Mouse (Mus musculus): ENCODE data around the gene Gmpr. TPM values are rescaled to one million over a fixed set of nuclear protein-coding genes. Genes with fewer than 3 reads are reported as not detected.

The Gmpr gene
- polyA plus RNA-seq, 1 experiment from 2014 or later, result 31.1 TPM

DNA sequence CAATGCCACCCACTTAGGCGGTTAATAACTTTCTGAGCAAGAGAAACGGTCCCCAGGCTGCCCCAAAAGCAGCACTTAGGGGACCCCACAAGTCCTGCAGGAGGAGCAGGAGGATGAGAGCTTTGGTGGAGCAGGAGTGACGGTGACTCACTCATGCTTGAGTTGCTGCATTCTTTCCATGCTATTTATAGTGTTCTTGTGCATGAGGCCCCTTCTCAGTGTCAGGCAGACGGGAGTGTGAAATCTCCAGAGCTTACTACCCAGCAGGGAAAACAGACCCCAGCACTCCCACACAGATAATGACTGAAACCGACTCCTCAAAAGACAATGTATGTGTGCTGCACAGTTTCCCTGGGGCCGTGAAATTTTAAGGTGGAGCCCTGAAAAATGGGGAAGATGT lies 23.5 kb downstream of the Gmpr start:
- no peak overlapping the region for H3K4me3 ChIP-seq (ENCODE audit: low read length)
- peak; percentile 43 for ATAC-seq
- peaks cover 12% of the 10 kb centered on the region for H3K4me1 ChIP-seq (ENCODE audit: control insufficient read depth, insufficient read depth, low read length)
- no peaks in the 10 kb centered on the region for H3K9me3 ChIP-seq (ENCODE audit: control insufficient read depth, low read length)
- WGBS, result 24% methylated on average over 6 of the region's 6 CpGs
- H3K4me2 ChIP-seq (ENCODE audit: low read depth, low read length), result no peak overlapping the region
- H3K27ac ChIP-seq (ENCODE audit: low read length), result peak overlapping the region; percentile 67
- 0 out of 2 replicates have a peak overlapping the region, but pooled peaks have one; percentile 15 for H3K9ac ChIP-seq (ENCODE audit: low read depth, low read length)
- no peaks in the 10 kb centered on the region for H3K27me3 ChIP-seq (replicated peaks; ENCODE audit: control insufficient read depth, insufficient read depth, low read length)
- H3K36me3 ChIP-seq (ENCODE audit: control insufficient read depth, insufficient read depth, low read length), result no peaks in the 10 kb centered on the region

DNA sequence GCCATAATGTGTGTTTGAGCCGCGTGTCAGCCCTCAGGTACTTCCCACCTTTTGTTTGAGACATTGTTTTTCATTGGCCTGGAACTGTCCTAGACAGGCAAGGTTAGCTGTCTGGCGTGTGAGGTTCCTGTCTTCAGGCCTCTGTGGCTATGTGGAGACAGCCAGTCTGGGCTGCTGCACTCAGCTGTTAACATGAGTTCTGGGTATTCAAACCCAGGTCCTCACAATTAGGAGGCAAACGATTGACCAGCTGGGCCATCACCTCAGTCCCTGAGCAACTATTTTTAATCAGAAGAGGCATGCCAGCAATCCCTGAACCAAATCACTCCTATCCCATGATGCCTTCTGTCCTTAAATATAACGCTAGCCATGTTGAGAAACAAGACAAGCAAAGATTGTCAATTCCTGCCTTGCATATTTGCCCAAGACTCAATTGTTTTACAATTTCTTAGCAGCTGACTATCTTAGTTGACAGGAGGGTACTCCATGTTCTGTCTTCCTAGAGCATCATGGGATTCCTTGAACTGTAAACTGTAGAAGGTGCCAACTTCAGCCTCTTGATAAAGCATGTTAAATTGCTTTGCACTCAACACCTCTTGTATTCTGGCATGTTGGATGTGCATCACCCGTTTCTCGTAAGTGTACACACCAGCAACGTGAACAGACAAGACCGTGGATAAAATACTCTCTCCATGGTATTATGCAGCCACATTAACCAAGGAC lies 28.6 kb downstream of the Gmpr start:
- ATAC-seq, result no peak
- H3K27me3 ChIP-seq (replicated peaks; ENCODE audit: control insufficient read depth, insufficient read depth, low read length), result no peaks in the 10 kb centered on the region
- H3K4me1 ChIP-seq (ENCODE audit: control insufficient read depth, insufficient read depth, low read length), result peaks cover 4% of the 10 kb centered on the region
- no peaks in the 10 kb centered on the region for H3K36me3 ChIP-seq (ENCODE audit: control insufficient read depth, insufficient read depth, low read length)
- no peaks in the 10 kb centered on the region for H3K9me3 ChIP-seq (ENCODE audit: control insufficient read depth, low read length)
- no peak overlapping the region for H3K4me2 ChIP-seq (ENCODE audit: low read depth, low read length)
- H3K4me3 ChIP-seq (ENCODE audit: low read length), result no peak overlapping the region
- H3K27ac ChIP-seq (ENCODE audit: low read length), result no peak overlapping the region
- 86% methylated on average over 9 of the region's 9 CpGs for WGBS
- no peak overlapping the region for H3K9ac ChIP-seq (ENCODE audit: low read depth, low read length)

DNA sequence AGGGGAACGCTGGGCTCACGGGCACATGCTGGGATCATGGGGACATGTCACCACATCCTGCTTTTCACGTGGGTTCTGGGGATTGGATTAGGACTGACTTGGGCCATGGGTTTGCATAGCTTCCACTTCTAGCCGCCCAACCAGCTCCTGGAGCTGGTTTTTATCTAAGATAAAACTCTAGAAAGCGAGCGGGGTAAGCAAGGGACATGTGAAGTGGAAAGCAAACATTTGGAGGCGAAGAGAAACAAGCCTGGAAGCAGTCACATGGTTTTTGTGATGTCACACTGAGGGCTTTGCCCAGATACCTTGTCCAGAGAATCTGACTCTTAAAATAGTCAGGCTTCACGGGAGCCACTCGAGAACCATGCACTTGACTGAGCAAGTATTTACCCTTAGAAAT lies 29.9 kb downstream of the Gmpr start:
- Histone ChIP-seq H3K4me1 (ENCODE audit: control insufficient read depth, insufficient read depth, low read length) (no peaks in the 10 kb centered on the region), H3K9ac (ENCODE audit: low read depth, low read length) (no peak overlapping the region), H3K27ac (ENCODE audit: low read length) (no peak overlapping the region), H3K36me3 (ENCODE audit: control insufficient read depth, insufficient read depth, low read length) (no peaks in the 10 kb centered on the region), H3K4me3 (ENCODE audit: low read length) (no peak overlapping the region), H3K9me3 (ENCODE audit: control insufficient read depth, low read length) (no peaks in the 10 kb centered on the region), H3K27me3 (replicated peaks; ENCODE audit: control insufficient read depth, insufficient read depth, low read length) (no peaks in the 10 kb centered on the region), H3K4me2 (ENCODE audit: low read depth, low read length) (no peak overlapping the region)
- WGBS, result 73% methylated on average over 9 of the region's 9 CpGs
- ATAC-seq, result no peak

DNA sequence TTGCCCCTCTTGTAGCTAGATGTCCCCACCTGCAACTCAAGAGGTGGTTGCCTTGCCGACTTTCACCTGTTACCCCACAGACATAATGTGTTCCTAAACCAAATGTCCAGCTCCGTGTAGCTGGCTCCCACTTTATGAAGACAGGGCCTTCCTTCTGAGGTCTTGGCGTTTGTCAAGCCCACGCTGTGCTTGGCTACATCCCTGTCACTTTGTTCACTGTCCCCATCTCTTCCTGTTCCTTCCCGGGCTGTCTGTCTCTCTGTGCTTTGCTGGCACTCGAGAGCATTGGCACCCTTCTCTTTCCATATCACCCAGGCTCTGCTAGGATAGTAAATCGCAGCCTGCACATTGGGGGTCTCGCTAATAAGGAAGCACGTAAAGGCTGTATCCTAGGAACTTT lies 30.8 kb downstream of the Gmpr start:
- WGBS, result 83% methylated on average over 9 of the region's 9 CpGs
- Histone ChIP-seq H3K4me2 (ENCODE audit: low read depth, low read length) (no peak overlapping the region), H3K9me3 (ENCODE audit: control insufficient read depth, low read length) (no peaks in the 10 kb centered on the region), H3K4me3 (ENCODE audit: low read length) (no peak overlapping the region), H3K4me1 (ENCODE audit: control insufficient read depth, insufficient read depth, low read length) (no peaks in the 10 kb centered on the region), H3K9ac (ENCODE audit: low read depth, low read length) (no peak overlapping the region), H3K27ac (ENCODE audit: low read length) (no peak overlapping the region), H3K27me3 (replicated peaks; ENCODE audit: control insufficient read depth, insufficient read depth, low read length) (no peaks in the 10 kb centered on the region), H3K36me3 (ENCODE audit: control insufficient read depth, insufficient read depth, low read length) (no peaks in the 10 kb centered on the region)
- ATAC-seq, result no peak

DNA sequence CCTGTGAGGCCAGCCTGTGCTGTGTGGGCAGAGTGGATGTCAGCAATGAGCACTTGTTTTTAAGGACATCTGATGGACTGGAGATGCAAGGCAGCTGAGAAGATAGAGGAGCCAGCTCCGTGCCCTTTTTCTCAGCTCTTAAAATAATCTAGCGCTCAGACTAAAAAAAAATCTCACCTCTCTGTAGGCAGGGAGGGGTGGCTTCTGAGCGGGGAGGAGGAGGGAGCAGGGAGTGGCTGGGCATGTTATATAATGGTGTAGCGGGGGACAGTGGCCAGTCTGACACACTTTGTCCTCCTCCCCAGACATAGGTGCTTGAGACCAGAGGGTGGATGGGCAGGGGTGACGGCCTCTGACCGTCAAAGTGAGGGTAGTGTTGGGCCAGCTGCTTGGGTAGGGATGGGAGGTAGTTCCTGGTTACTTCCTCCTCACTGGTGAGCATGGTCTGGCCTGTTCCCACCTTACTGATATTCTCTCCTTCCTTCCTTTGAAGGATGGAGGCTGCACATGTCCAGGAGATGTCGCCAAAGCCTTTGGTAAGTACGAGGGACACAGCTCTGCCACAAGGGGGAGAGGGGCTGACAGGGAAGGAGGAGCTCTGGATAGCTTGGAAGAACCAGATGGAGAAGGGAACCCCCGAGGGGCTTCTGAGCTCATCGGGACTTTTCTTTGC lies 31.4 kb downstream of the Gmpr start:
- H3K36me3 ChIP-seq (ENCODE audit: control insufficient read depth, insufficient read depth, low read length), result peaks cover 2% of the 10 kb centered on the region; the same call in 1 of the 2 replicates
- H3K9ac ChIP-seq (ENCODE audit: low read depth, low read length), result peak overlapping the region; percentile 44
- H3K9me3 ChIP-seq (ENCODE audit: control insufficient read depth, low read length), result no peaks in the 10 kb centered on the region
- H3K27ac ChIP-seq (ENCODE audit: low read length), result no peak overlapping the region
- 31% methylated on average over 10 of the region's 10 CpGs for WGBS
- peak overlapping the region; percentile 41 for H3K4me3 ChIP-seq (ENCODE audit: low read length)
- H3K27me3 ChIP-seq (replicated peaks; ENCODE audit: control insufficient read depth, insufficient read depth, low read length), result no peaks in the 10 kb centered on the region
- ATAC-seq, result peak; percentile 79
- peak overlapping the region; percentile 58 for H3K4me2 ChIP-seq (ENCODE audit: low read depth, low read length)
- no peaks in the 10 kb centered on the region for H3K4me1 ChIP-seq (ENCODE audit: control insufficient read depth, insufficient read depth, low read length)

DNA sequence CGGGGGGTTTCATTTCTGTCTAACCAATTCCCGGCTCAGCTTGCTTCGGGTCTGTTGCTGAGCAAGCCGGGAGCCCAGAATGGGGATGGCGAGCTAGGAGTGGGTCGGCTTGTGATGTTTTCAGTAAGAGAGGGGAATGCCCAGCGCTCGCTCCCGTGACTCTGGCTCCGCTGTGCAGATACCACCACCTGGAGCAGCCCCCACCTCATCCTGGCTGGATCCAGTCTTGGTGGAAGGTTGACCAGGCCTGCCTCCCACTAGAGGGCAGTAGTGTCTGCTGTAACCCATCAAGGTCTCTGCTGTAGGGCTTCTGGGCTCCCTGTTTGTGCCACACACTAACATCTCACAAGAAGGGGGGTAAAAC lies 31.9 kb downstream of the Gmpr start:
- Histone ChIP-seq H3K36me3 (ENCODE audit: control insufficient read depth, insufficient read depth, low read length) (peaks cover 2% of the 10 kb centered on the region; the same call in 1 of the 2 replicates), H3K9ac (ENCODE audit: low read depth, low read length) (peak overlapping the region; percentile 44), H3K9me3 (ENCODE audit: control insufficient read depth, low read length) (no peaks in the 10 kb centered on the region), H3K4me3 (ENCODE audit: low read length) (peak overlapping the region; percentile 41), H3K4me1 (ENCODE audit: control insufficient read depth, insufficient read depth, low read length) (no peaks in the 10 kb centered on the region), H3K27ac (ENCODE audit: low read length) (no peak overlapping the region), H3K4me2 (ENCODE audit: low read depth, low read length) (peak overlapping the region; percentile 58), H3K27me3 (replicated peaks; ENCODE audit: control insufficient read depth, insufficient read depth, low read length) (no peaks in the 10 kb centered on the region)
- WGBS, result 8% methylated on average over 10 of the region's 10 CpGs
- peak; percentile 84 for ATAC-seq

DNA sequence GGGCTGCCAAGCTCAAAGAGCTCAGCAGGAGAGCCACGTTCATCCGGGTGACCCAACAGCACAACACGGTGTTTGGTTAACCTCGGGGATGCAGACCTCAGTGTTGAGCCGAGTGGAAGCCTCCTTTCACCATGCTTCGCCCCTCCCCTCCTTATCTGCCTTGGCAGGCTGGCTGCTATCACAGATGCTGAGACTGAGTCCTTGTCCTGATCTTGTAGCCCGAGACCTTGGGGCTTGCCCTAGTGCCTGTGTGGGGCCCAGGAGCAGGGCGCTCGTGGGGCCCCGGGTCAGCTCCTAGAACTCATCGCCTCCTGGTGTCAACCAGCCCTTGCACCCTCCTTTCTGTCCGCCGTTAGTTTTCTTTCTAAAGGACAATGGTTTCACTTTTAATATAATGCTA lies 38.7 kb downstream of the Gmpr start:
- 79% methylated on average over 13 of the region's 13 CpGs for WGBS
- ATAC-seq, result peak; percentile 79
- H3K4me3 ChIP-seq (ENCODE audit: low read length), result no peak overlapping the region
- H3K9me3 ChIP-seq (ENCODE audit: control insufficient read depth, low read length), result no peaks in the 10 kb centered on the region
- H3K9ac ChIP-seq (ENCODE audit: low read depth, low read length), result no peak overlapping the region
- H3K36me3 ChIP-seq (ENCODE audit: control insufficient read depth, insufficient read depth, low read length), result peaks cover 2% of the 10 kb centered on the region; the same call in 1 of the 2 replicates
- no peaks in the 10 kb centered on the region for H3K27me3 ChIP-seq (replicated peaks; ENCODE audit: control insufficient read depth, insufficient read depth, low read length)
- H3K27ac ChIP-seq (ENCODE audit: low read length), result no peak overlapping the region
- no peaks in the 10 kb centered on the region for H3K4me1 ChIP-seq (ENCODE audit: control insufficient read depth, insufficient read depth, low read length)
- H3K4me2 ChIP-seq (ENCODE audit: low read depth, low read length), result no peak overlapping the region

DNA sequence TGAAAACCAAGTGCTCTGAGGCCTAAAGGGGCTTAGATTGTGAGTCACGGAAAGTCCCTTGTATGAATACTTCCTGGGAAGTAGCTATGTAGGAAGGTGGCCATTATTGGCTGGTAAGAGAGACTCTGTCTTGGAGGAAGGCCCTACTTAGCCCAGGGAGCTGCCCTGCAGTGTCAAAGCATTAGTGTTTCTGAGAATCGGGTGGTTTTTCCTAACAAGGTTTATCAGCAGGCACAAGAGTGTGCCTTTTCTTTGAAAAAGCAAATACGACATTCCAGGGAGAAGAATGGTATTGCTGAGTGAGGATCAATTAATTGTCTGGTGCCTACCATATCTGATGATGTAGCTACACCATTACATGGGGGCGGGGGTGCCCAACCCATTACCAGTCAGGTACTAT lies 39.7 kb downstream of the Gmpr start:
- no peaks in the 10 kb centered on the region for H3K27me3 ChIP-seq (replicated peaks; ENCODE audit: control insufficient read depth, insufficient read depth, low read length)
- H3K4me2 ChIP-seq (ENCODE audit: low read depth, low read length), result no peak overlapping the region
- no peak overlapping the region for H3K27ac ChIP-seq (ENCODE audit: low read length)
- no peak overlapping the region for H3K4me3 ChIP-seq (ENCODE audit: low read length)
- H3K9me3 ChIP-seq (ENCODE audit: control insufficient read depth, low read length), result no peaks in the 10 kb centered on the region
- no peak for ATAC-seq
- H3K9ac ChIP-seq (ENCODE audit: low read depth, low read length), result no peak overlapping the region
- WGBS, result 78% methylated on average over 4 of the region's 4 CpGs
- no peaks in the 10 kb centered on the region for H3K4me1 ChIP-seq (ENCODE audit: control insufficient read depth, insufficient read depth, low read length)
- H3K36me3 ChIP-seq (ENCODE audit: control insufficient read depth, insufficient read depth, low read length), result peaks cover 2% of the 10 kb centered on the region; the same call in 1 of the 2 replicates

DNA sequence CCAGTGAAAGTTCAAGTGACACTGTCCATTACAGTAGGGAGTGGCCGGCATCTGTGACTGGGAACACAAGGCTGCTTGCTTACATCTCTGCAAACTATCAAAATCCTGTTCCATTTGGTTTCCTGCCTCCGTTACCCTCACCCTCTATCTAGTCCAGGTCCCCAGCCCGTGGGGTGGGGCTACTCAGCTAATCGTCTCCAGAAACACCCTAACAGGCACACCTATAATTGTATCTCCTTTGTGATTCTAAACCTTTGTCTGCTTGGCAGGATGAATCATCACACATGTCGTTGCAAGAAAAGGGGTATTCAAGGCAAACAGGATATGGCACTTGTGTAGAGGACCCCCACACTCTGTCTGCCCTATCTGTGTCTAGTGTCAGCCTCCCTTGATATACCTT lies 40.3 kb downstream of the Gmpr start:
- no peaks in the 10 kb centered on the region for H3K4me1 ChIP-seq (ENCODE audit: control insufficient read depth, insufficient read depth, low read length)
- peaks cover 2% of the 10 kb centered on the region; the same call in 1 of the 2 replicates for H3K36me3 ChIP-seq (ENCODE audit: control insufficient read depth, insufficient read depth, low read length)
- no peak overlapping the region for H3K9ac ChIP-seq (ENCODE audit: low read depth, low read length)
- no peaks in the 10 kb centered on the region for H3K9me3 ChIP-seq (ENCODE audit: control insufficient read depth, low read length)
- no peak overlapping the region for H3K4me3 ChIP-seq (ENCODE audit: low read length)
- H3K27me3 ChIP-seq (replicated peaks; ENCODE audit: control insufficient read depth, insufficient read depth, low read length), result no peaks in the 10 kb centered on the region
- 73% methylated on average over 5 of the region's 5 CpGs for WGBS
- H3K27ac ChIP-seq (ENCODE audit: low read length), result no peak overlapping the region
- no peak for ATAC-seq
- H3K4me2 ChIP-seq (ENCODE audit: low read depth, low read length), result no peak overlapping the region
